Mouse (Mus musculus): ENCODE results near the gene Pygo2. TPM values are rescaled to one million over a fixed set of nuclear protein-coding genes. Genes with fewer than 3 reads are reported as not detected.

The Pygo2 gene
- polyA plus RNA-seq, 1 experiment: 58.2 TPM

- no peaks in the 10 kb centered on the region for H3K27me3 ChIP-seq (ENCODE audit: control insufficient read depth, insufficient read depth, low read length)
- H3K4me3 ChIP-seq (ENCODE audit: extremely low read depth, insufficient read depth, insufficient read length): no peak overlapping the region
- no peak overlapping the region for H3K27ac ChIP-seq (ENCODE audit: insufficient read depth, low read length)
- no peaks in the 10 kb centered on the region for H3K4me1 ChIP-seq (ENCODE audit: control insufficient read depth, insufficient read depth, insufficient read length)
- WGBS: 38% methylated on average over 10 of the region's 10 CpGs
- TF ChIP-seq CTCF (IDR thresholded peaks at IDR 0.05; ENCODE audit: extremely low read depth, insufficient read depth, insufficient read length, insufficient replicate concordance) (peak; percentile 76; the same call in 1 of the 2 replicates), POLR2A (IDR thresholded peaks at IDR 0.05; ENCODE audit: low read depth, low read length) (no peak)
- H3K36me3 ChIP-seq (ENCODE audit: control insufficient read depth, insufficient read depth, low read length): no peaks in the 10 kb centered on the region
- DNase-seq (ENCODE audit: low read depth in 1 of 2, low spot score in 2 of 2): peak; percentile 64 to 71
These were observed 27.0 kb downstream of the Pygo2 start for GRCm38 (mm10) chr3:89456726-89457665.

GRCm38 (mm10) chr3:89458372-89458964 is 28.5 kb downstream of the Pygo2 start:
- H3K4me3 ChIP-seq (ENCODE audit: extremely low read depth, insufficient read depth, insufficient read length): no peak overlapping the region
- WGBS: 43% methylated on average over 13 of the region's 13 CpGs
- no peaks in the 10 kb centered on the region for H3K36me3 ChIP-seq (ENCODE audit: control insufficient read depth, insufficient read depth, low read length)
- DNase-seq (ENCODE audit: low read depth in 1 of 2, low spot score in 2 of 2): no peak
- H3K27ac ChIP-seq (ENCODE audit: insufficient read depth, low read length): no peak overlapping the region
- H3K4me1 ChIP-seq (ENCODE audit: control insufficient read depth, insufficient read depth, insufficient read length): no peaks in the 10 kb centered on the region
- no peaks in the 10 kb centered on the region for H3K27me3 ChIP-seq (ENCODE audit: control insufficient read depth, insufficient read depth, low read length)
- no peak for TF ChIP-seq CTCF (IDR thresholded peaks at IDR 0.05; ENCODE audit: extremely low read depth, insufficient read depth, insufficient read length, insufficient replicate concordance)
- TF ChIP-seq POLR2A (IDR thresholded peaks at IDR 0.05; ENCODE audit: low read depth, low read length): no peak

GRCm38 (mm10) chr3:89458965-89459807 is 29.2 kb downstream of the Pygo2 start:
- TF ChIP-seq POLR2A (IDR thresholded peaks at IDR 0.05; ENCODE audit: low read depth, low read length): no peak
- TF ChIP-seq CTCF (IDR thresholded peaks at IDR 0.05; ENCODE audit: extremely low read depth, insufficient read depth, insufficient read length, insufficient replicate concordance): no peak
- under 1% methylated on average over 36 of the region's 36 CpGs for WGBS
- Histone ChIP-seq H3K27ac (ENCODE audit: insufficient read depth, low read length) (peak overlapping the region; percentile 73), H3K27me3 (ENCODE audit: control insufficient read depth, insufficient read depth, low read length) (no peaks in the 10 kb centered on the region), H3K4me3 (ENCODE audit: extremely low read depth, insufficient read depth, insufficient read length) (peak overlapping the region; percentile 95), H3K4me1 (ENCODE audit: control insufficient read depth, insufficient read depth, insufficient read length) (no peaks in the 10 kb centered on the region), H3K36me3 (ENCODE audit: control insufficient read depth, insufficient read depth, low read length) (no peaks in the 10 kb centered on the region; the same call in 1 of the 2 replicates)
- peak; percentile 91 for DNase-seq (ENCODE audit: low read depth in 1 of 2, low spot score in 2 of 2)

- Histone ChIP-seq H3K36me3 (ENCODE audit: control insufficient read depth, insufficient read depth, low read length) (peaks cover 15% of the 10 kb centered on the region), H3K27me3 (ENCODE audit: control insufficient read depth, insufficient read depth, low read length) (no peaks in the 10 kb centered on the region), H3K4me3 (ENCODE audit: extremely low read depth, insufficient read depth, insufficient read length) (no peak overlapping the region), H3K4me1 (ENCODE audit: control insufficient read depth, insufficient read depth, insufficient read length) (no peaks in the 10 kb centered on the region), H3K27ac (ENCODE audit: insufficient read depth, low read length) (no peak overlapping the region)
- WGBS: 92% methylated on average over 4 of the region's 4 CpGs
- TF ChIP-seq CTCF (IDR thresholded peaks at IDR 0.05; ENCODE audit: extremely low read depth, insufficient read depth, insufficient read length, insufficient replicate concordance) (no peak), POLR2A (IDR thresholded peaks at IDR 0.05; ENCODE audit: low read depth, low read length) (no peak)
- no peak for DNase-seq (ENCODE audit: low read depth in 1 of 2, low spot score in 2 of 2)
These were observed 38.3 kb downstream of the Pygo2 start for GRCm38 (mm10) chr3:89468268-89468667.

GRCm38 (mm10) chr3:89472280-89472679 is 42.3 kb downstream of the Pygo2 start:
- TF ChIP-seq POLR2A (IDR thresholded peaks at IDR 0.05; ENCODE audit: low read depth, low read length) (no peak), CTCF (IDR thresholded peaks at IDR 0.05; ENCODE audit: extremely low read depth, insufficient read depth, insufficient read length, insufficient replicate concordance) (no peak)
- H3K27me3 ChIP-seq (ENCODE audit: control insufficient read depth, insufficient read depth, low read length): no peaks in the 10 kb centered on the region
- no peak for DNase-seq (ENCODE audit: low read depth in 1 of 2, low spot score in 2 of 2)
- WGBS: 43% methylated on average over 7 of the region's 7 CpGs
- H3K4me3 ChIP-seq (ENCODE audit: extremely low read depth, insufficient read depth, insufficient read length): no peak overlapping the region
- no peak overlapping the region for H3K27ac ChIP-seq (ENCODE audit: insufficient read depth, low read length)
- peaks cover 15% of the 10 kb centered on the region for H3K36me3 ChIP-seq (ENCODE audit: control insufficient read depth, insufficient read depth, low read length)
- no peaks in the 10 kb centered on the region for H3K4me1 ChIP-seq (ENCODE audit: control insufficient read depth, insufficient read depth, insufficient read length)

- 36% methylated on average over 6 of the region's 6 CpGs for WGBS
These were observed 43.8 kb downstream of the Pygo2 start for GRCm38 (mm10) chr3:89473838-89474237.

More at GRCm38 (mm10) chr3:89473838-89474237, 43.8 kb downstream of the Pygo2 start:
- Histone ChIP-seq H3K4me3 (ENCODE audit: extremely low read depth, insufficient read depth, insufficient read length) (no peak overlapping the region), H3K27me3 (ENCODE audit: control insufficient read depth, insufficient read depth, low read length) (no peaks in the 10 kb centered on the region), H3K27ac (ENCODE audit: insufficient read depth, low read length) (no peak overlapping the region), H3K4me1 (ENCODE audit: control insufficient read depth, insufficient read depth, insufficient read length) (no peaks in the 10 kb centered on the region), H3K36me3 (ENCODE audit: control insufficient read depth, insufficient read depth, low read length) (peaks cover 2% of the 10 kb centered on the region; the same call in 1 of the 2 replicates)
- no peak for DNase-seq (ENCODE audit: low read depth in 1 of 2, low spot score in 2 of 2)
- TF ChIP-seq CTCF (IDR thresholded peaks at IDR 0.05; ENCODE audit: extremely low read depth, insufficient read depth, insufficient read length, insufficient replicate concordance) (no peak), POLR2A (IDR thresholded peaks at IDR 0.05; ENCODE audit: low read depth, low read length) (no peak)
